Mouse (Mus musculus) lung, postnatal 0 days (tissue): ENCODE measurements around the gene Polr1e. TPM values are rescaled to one million over a fixed set of nuclear protein-coding genes. Genes with fewer than 3 reads are reported as not detected.

Experiments
- ATAC-seq: fragments of 200-750 bp; cut with Nextera tagmentation; 2 replicates; pipeline ENCODE4 v1.8.0; 2017; ENCODE audit warnings: moderate library complexity
- DNase-seq: peaks from one replicate; pipeline ENCODE4 v3.0.0-alpha.2; 2016; ENCODE audit warnings: low spot score
- H3K27ac ChIP-seq: fragments of 300-500 bp; sonication (generic); 2 replicates; pipeline ENCODE4 v1.5.1; 2014; ENCODE audit warnings: antibody characterized with exemption, mild to moderate bottlenecking, low read length, mixed read lengths
- H3K27me3 ChIP-seq: fragments of 300-500 bp; sonication (generic); replicated peaks from 2 replicates; pipeline ENCODE4 v1.6.1; 2014; ENCODE audit warnings: low read length, mixed read lengths; ENCODE audit not compliant: insufficient read depth
- H3K36me3 ChIP-seq: fragments of 300-500 bp; sonication (generic); 2 replicates; pipeline ENCODE4 v1.6.1; 2014; ENCODE audit warnings: low read length, mixed read lengths; ENCODE audit not compliant: insufficient read depth
- H3K4me1 ChIP-seq: fragments of 300-500 bp; sonication (generic); 2 replicates; pipeline ENCODE4 v1.6.1; 2014; ENCODE audit warnings: antibody characterized with exemption, low read depth, low read length, mixed read lengths; ENCODE audit not compliant: insufficient read depth
- H3K4me2 ChIP-seq: fragments of 300-500 bp; sonication (generic); replicated peaks from 2 replicates; pipeline ENCODE4 v1.6.1; 2014; ENCODE audit warnings: low read depth, mild to moderate bottlenecking, low read length, moderate library complexity, mixed read lengths
- H3K4me3 ChIP-seq: fragments of 300-500 bp; sonication (generic); 2 replicates; pipeline ENCODE4 v1.5.1; 2014; ENCODE audit warnings: low read depth, low read length
- H3K9ac ChIP-seq: fragments of 300-500 bp; sonication (generic); replicated peaks from 2 replicates; pipeline ENCODE4 v1.6.1; 2014; ENCODE audit warnings: low read depth, mild to moderate bottlenecking
- H3K9me3 ChIP-seq: fragments of 300-500 bp; sonication (generic); 2 replicates; pipeline ENCODE4 v1.6.1; 2016; ENCODE audit warnings: low read length, mixed read lengths
- CTCF ChIP-seq: IDR thresholded peaks from 2 replicates; pipeline ENCODE4 v1.5.1; 2016; ENCODE audit warnings: antibody characterized with exemption, mild to moderate bottlenecking
- EP300 ChIP-seq: IDR thresholded peaks from 2 replicates; pipeline ENCODE4 v1.6.1; 2016; ENCODE audit warnings: antibody characterized with exemption, mild to moderate bottlenecking, control low read depth
- WGBS: fragments of 180-500 bp; shearing (Covaris S2); extraction: QIAGEN DNeasy Blood & Tissue Kit; methylation state at CpG from one replicate; pipeline ENCODE4 v1.1.7; 2014; 5-methylcytosine and 5-hydroxymethylcytosine counted together
- polyA plus RNA-seq: library from polyadenylated mRNA; unstranded; fragments of >200 nt; fragmentation: Nextera tagmentation; extraction: Ambion mirVana; gene quantifications from 2 replicates; pipeline ENCODE4 v1.2.1, GENCODE M21; 2015

Gene Polr1e
- polyA plus RNA-seq, 1 experiment from 2014 or later = 13.1 TPM

- H3K27ac ChIP-seq = no peak overlapping the region
- H3K4me3 ChIP-seq = no peak overlapping the region
- H3K9me3 ChIP-seq = no peaks in the 10 kb centered on the region
- peaks cover 3% of the 10 kb centered on the region; the same call in 1 of the 2 replicates for H3K36me3 ChIP-seq
- WGBS = 83% methylated on average over 9 of the region's 9 CpGs
- DNase-seq (no peak), ATAC-seq (no peak)
- H3K4me2 ChIP-seq = no peak overlapping the region
- H3K9ac ChIP-seq = no peak overlapping the region
- TF ChIP-seq CTCF = no peak
- no peak for TF ChIP-seq EP300
- no peaks in the 10 kb centered on the region for H3K27me3 ChIP-seq
- H3K4me1 ChIP-seq = 0 out of 2 replicates have a peak, but pooled peaks cover under 1% of the 10 kb centered on the region
Observed at GRCm38 (mm10) chr4:45032586-45032985, 14.2 kb downstream of the Polr1e start.

GRCm38 (mm10) chr4:45034693-45035628, 16.6 kb downstream of the Polr1e start:
- Histone ChIP-seq H3K4me3 (no peak overlapping the region), H3K9ac (no peak overlapping the region), H3K9me3 (no peaks in the 10 kb centered on the region), H3K4me2 (no peak overlapping the region), H3K27ac (no peak overlapping the region), H3K27me3 (no peaks in the 10 kb centered on the region), H3K36me3 (peaks cover 3% of the 10 kb centered on the region; the same call in 1 of the 2 replicates), H3K4me1 (0 out of 2 replicates have a peak, but pooled peaks cover 3% of the 10 kb centered on the region)
- DNase-seq (peak; percentile 23), ATAC-seq (0 out of 2 replicates have a peak, but pooled peaks have one; percentile 29)
- WGBS = 54% methylated on average over 16 of the region's 16 CpGs
- TF ChIP-seq EP300 (no peak), CTCF (no peak)

DNA sequence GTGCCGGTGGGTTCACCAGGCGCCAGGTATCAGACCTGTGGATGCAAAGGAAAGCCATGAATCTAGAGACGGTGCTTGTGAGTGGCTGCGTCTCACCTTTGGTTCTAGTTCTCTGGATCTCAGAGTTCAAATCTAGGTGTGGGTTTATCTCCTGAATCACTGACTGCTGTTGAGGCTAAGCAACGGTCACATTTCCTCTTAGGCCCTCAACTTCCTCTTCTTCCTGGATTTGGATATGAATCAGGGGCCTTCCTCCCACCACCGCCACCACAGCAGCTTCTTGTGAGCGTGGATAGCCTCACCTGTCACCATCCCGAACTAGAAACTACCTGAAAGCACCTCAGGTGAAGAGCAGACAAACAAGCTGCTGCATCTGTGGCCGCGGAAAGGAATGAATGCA, 17.7 kb downstream of the Polr1e start:
- ATAC-seq = no peak
- Histone ChIP-seq H3K36me3 (peaks cover 3% of the 10 kb centered on the region; the same call in 1 of the 2 replicates), H3K27ac (no peak overlapping the region), H3K4me2 (no peak overlapping the region), H3K9me3 (no peaks in the 10 kb centered on the region), H3K4me3 (no peak overlapping the region), H3K9ac (no peak overlapping the region), H3K4me1 (0 out of 2 replicates have a peak, but pooled peaks cover 3% of the 10 kb centered on the region), H3K27me3 (no peaks in the 10 kb centered on the region)
- no peak for TF ChIP-seq CTCF
- TF ChIP-seq EP300 = no peak
- DNase-seq = no peak
- 85% methylated on average over 10 of the region's 10 CpGs for WGBS

DNA sequence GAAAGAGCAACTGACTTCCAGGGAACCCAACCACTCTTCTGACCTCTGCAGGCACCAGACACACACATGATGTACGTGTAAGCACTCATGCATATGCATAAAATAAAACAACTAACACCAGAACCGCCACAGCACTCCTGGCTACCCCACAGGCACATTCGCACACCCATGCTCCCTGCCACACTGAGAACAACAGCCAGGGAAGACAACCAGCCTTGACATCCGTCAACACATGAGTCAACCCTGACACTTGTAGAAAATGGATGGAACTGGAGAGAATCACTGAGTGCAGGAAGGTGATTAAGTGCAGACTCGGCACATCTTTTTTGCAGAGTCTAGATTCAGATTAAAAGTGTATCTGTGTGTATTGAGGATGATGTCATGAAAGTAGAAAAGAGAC, 18.2 kb downstream of the Polr1e start:
- 82% methylated on average over 5 of the region's 5 CpGs for WGBS
- no peak overlapping the region for H3K4me3 ChIP-seq
- peaks cover 3% of the 10 kb centered on the region; the same call in 1 of the 2 replicates for H3K36me3 ChIP-seq

DNA sequence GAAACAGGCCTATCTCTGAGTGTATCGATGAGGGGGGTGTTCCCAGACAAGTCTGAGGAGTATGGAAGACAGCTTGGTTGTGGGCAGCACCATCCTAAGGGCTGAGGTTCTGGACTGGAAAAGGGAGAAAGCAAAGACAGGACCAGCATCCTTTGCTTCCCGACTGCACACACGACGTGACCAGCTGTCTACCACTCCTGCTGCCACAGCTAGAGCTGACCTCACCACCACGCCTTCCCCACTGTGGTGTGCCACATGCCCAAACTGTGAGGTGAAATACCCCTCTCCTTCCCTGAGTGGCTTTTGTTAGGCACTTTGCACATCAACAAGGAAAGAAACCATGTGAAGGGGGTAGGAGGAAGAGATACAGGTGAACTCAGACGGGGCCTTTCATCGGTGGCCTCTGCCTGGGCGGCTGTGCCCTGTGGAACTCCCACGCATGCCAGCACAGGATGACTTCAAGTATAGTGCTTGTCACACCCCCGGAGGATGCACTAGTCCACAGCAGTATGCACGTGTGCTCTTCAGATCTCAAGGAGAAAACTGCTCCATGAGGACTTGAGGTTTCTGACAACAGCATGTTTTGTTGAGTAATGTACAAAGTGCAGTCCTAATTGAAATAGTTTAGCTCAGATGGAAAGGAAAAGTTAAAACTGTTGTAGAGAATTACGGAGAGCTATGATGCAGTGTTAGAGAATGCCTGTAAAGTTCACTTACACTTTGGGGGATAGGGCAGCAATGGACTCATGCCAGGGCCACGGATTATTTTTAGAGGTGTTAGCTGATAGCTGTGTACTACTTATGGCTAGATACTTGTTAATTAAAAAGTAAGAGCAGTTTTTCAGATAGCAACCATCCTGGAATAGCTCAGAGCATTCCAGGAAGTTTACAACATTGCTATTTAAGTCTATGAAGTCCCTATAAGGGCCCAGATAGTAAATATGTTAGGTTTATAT, 19.4 kb downstream of the Polr1e start:
- H3K27me3 ChIP-seq = no peaks in the 10 kb centered on the region
- no peak overlapping the region for H3K9ac ChIP-seq
- H3K4me2 ChIP-seq = no peak overlapping the region
- H3K27ac ChIP-seq = no peak overlapping the region
- H3K9me3 ChIP-seq = no peaks in the 10 kb centered on the region
- H3K36me3 ChIP-seq = peaks cover 1% of the 10 kb centered on the region; the same call in 1 of the 2 replicates
- DNase-seq (peak; percentile 49), ATAC-seq (peak; percentile 45)
- 79% methylated on average over 13 of the region's 13 CpGs for WGBS
- 0 out of 2 replicates have a peak, but pooled peaks cover 3% of the 10 kb centered on the region for H3K4me1 ChIP-seq
- no peak overlapping the region for H3K4me3 ChIP-seq
- TF ChIP-seq EP300 (no peak), CTCF (no peak)

More for the DNA sequence above, 18.2 kb downstream of the Polr1e start:
- Histone ChIP-seq H3K9me3 (no peaks in the 10 kb centered on the region), H3K27ac (no peak overlapping the region), H3K27me3 (no peaks in the 10 kb centered on the region), H3K4me2 (no peak overlapping the region), H3K4me1 (0 out of 2 replicates have a peak, but pooled peaks cover 3% of the 10 kb centered on the region), H3K9ac (no peak overlapping the region)
- TF ChIP-seq CTCF = no peak
- TF ChIP-seq EP300 = no peak
- no peak for ATAC-seq
- no peak for DNase-seq
